Mouse (Mus musculus) erythroblast, embryonic 14.5 days (primary cell): ENCODE results near the gene Fam227a. TPM values are rescaled to one million over a fixed set of nuclear protein-coding genes. Genes with fewer than 3 reads are reported as not detected.

Source experiments
- H3K27me3 ChIP-seq: 2 replicates; pipeline ENCODE4 v1.6.1; 2012; ENCODE audit warnings: inconsistent platforms; ENCODE audit not compliant: control insufficient read depth
- H3K36me3 ChIP-seq: 2 replicates; pipeline ENCODE4 v1.6.1; 2012; ENCODE audit warnings: mild to moderate bottlenecking, inconsistent platforms; ENCODE audit not compliant: control insufficient read depth
- H3K4me1 ChIP-seq: 2 replicates; pipeline ENCODE4 v1.6.1; 2012; ENCODE audit warnings: inconsistent platforms; ENCODE audit not compliant: control insufficient read depth
- H3K4me3 ChIP-seq: replicated peaks from 2 replicates; pipeline ENCODE3; 2012; ENCODE audit warnings: moderate library complexity, mild to moderate bottlenecking, inconsistent platforms
- H3K9me3 ChIP-seq: 2 replicates; pipeline ENCODE4 v1.6.1; 2012; ENCODE audit warnings: low read length, inconsistent platforms, mixed read lengths; ENCODE audit not compliant: control insufficient read depth
- GATA1 ChIP-seq: IDR thresholded peaks from 2 replicates; pipeline ENCODE4 v1.6.1; 2012; ENCODE audit warnings: low read length, inconsistent platforms, mixed read lengths
- TAL1 ChIP-seq: IDR thresholded peaks from 3 replicates; pipeline ENCODE4 v1.6.1; 2012; ENCODE audit warnings: low read length, inconsistent platforms, mixed read lengths
- polyA plus RNA-seq: library from polyadenylated mRNA; stranded (reverse); fragments of >175 nt; gene quantifications from 2 replicates; pipeline ENCODE4 v1.2.3, GENCODE M21; 2012

Fam227a gene
- polyA plus RNA-seq, 1 experiment = not detected

- Histone ChIP-seq H3K4me3 (no peak within 1 kb of the TSS), H3K27me3 (peaks cover 25% of the 10 kb centered on the region), H3K4me1 (peaks cover 9% of the 10 kb centered on the region; the same call in 1 of the 2 replicates), H3K36me3 (no peaks in the 10 kb centered on the region), H3K9me3 (peaks cover 11% of the 10 kb centered on the region; the same call in 1 of the 2 replicates)
- TF ChIP-seq TAL1 (no peak), GATA1 (no peak)
Measured at GRCm38 (mm10) chr15:79604990-79605665, 53.6 kb downstream of the Fam227a start, which contains the start of gene Dmc1. Gene Dmc1, minus strand, starts transcription at chr15:79605109.

GRCm38 (mm10) chr15:79600176-79600575 lies 58.6 kb downstream of the Fam227a start:
- Histone ChIP-seq H3K9me3 (peaks cover 9% of the 10 kb centered on the region; the same call in 1 of the 2 replicates), H3K27me3 (peaks cover 17% of the 10 kb centered on the region), H3K36me3 (no peaks in the 10 kb centered on the region), H3K4me3 (no peak overlapping the region), H3K4me1 (peaks cover 7% of the 10 kb centered on the region; the same call in 1 of the 2 replicates)
- TF ChIP-seq TAL1 (no peak), GATA1 (no peak)

GRCm38 (mm10) chr15:79598715-79599114 lies 60.0 kb downstream of the Fam227a start:
- Histone ChIP-seq H3K4me3 (no peak overlapping the region), H3K36me3 (no peaks in the 10 kb centered on the region), H3K27me3 (peaks cover 6% of the 10 kb centered on the region), H3K9me3 (no peaks in the 10 kb centered on the region; the same call in 1 of the 2 replicates), H3K4me1 (no peaks in the 10 kb centered on the region)
- TF ChIP-seq TAL1 (no peak), GATA1 (no peak)

- Histone ChIP-seq H3K4me3 (no peak overlapping the region), H3K4me1 (no peaks in the 10 kb centered on the region), H3K36me3 (no peaks in the 10 kb centered on the region), H3K9me3 (no peaks in the 10 kb centered on the region), H3K27me3 (no peaks in the 10 kb centered on the region)
- no peak for TF ChIP-seq TAL1
- no peak for TF ChIP-seq GATA1
Measured at GRCm38 (mm10) chr15:79581581-79581980, 77.2 kb downstream of the Fam227a start.

GRCm38 (mm10) chr15:79577671-79578426 lies 80.9 kb downstream of the Fam227a start:
- no peak for TF ChIP-seq TAL1
- no peak for TF ChIP-seq GATA1
- Histone ChIP-seq H3K9me3 (no peaks in the 10 kb centered on the region), H3K36me3 (no peaks in the 10 kb centered on the region), H3K4me1 (no peaks in the 10 kb centered on the region), H3K4me3 (no peak overlapping the region), H3K27me3 (peaks cover 2% of the 10 kb centered on the region; the same call in 1 of the 2 replicates)

- H3K9me3 ChIP-seq = no peaks in the 10 kb centered on the region
- H3K4me1 ChIP-seq = no peaks in the 10 kb centered on the region
- no peak overlapping the region for H3K4me3 ChIP-seq
- H3K27me3 ChIP-seq = peaks cover 2% of the 10 kb centered on the region; the same call in 1 of the 2 replicates
- TF ChIP-seq TAL1 = no peak
- TF ChIP-seq GATA1 = no peak
- no peaks in the 10 kb centered on the region for H3K36me3 ChIP-seq
Measured at GRCm38 (mm10) chr15:79576947-79577346, 81.8 kb downstream of the Fam227a start.

GRCm38 (mm10) chr15:79575543-79576222 lies 83.1 kb downstream of the Fam227a start:
- Histone ChIP-seq H3K27me3 (peaks cover 2% of the 10 kb centered on the region; the same call in 1 of the 2 replicates), H3K4me1 (no peaks in the 10 kb centered on the region), H3K36me3 (no peaks in the 10 kb centered on the region)

GRCm38 (mm10) chr15:79562417-79562816 lies 96.3 kb downstream of the Fam227a start:
- Histone ChIP-seq H3K9me3 (no peaks in the 10 kb centered on the region), H3K27me3 (peaks cover 6% of the 10 kb centered on the region; the same call in 1 of the 2 replicates), H3K36me3 (no peaks in the 10 kb centered on the region), H3K4me3 (no peak overlapping the region), H3K4me1 (no peaks in the 10 kb centered on the region)
- no peak for TF ChIP-seq TAL1

More at GRCm38 (mm10) chr15:79575543-79576222, 83.1 kb downstream of the Fam227a start:
- TF ChIP-seq GATA1 (no peak), TAL1 (no peak)
- no peak overlapping the region for H3K4me3 ChIP-seq
- H3K9me3 ChIP-seq = no peaks in the 10 kb centered on the region

GRCm38 (mm10) chr15:79559649-79560048 lies 99.1 kb downstream of the Fam227a start:
- Histone ChIP-seq H3K36me3 (no peaks in the 10 kb centered on the region), H3K9me3 (no peaks in the 10 kb centered on the region), H3K27me3 (peaks cover 8% of the 10 kb centered on the region; the same call in 1 of the 2 replicates), H3K4me3 (no peak overlapping the region), H3K4me1 (no peaks in the 10 kb centered on the region)
- TF ChIP-seq GATA1 (no peak), TAL1 (no peak)

Other genes starting within 250 kb of the Fam227a start
- gene Csnk1e, start 203.4 kb downstream of the Fam227a start, polyA plus RNA-seq = 0.17 and 0.22 TPM in 2 replicates
- gene Kcnj4, start 153.7 kb downstream of the Fam227a start, polyA plus RNA-seq = not detected in 2 replicates
- gene Kdelr3, start 142.5 kb downstream of the Fam227a start, polyA plus RNA-seq = not detected in 2 replicates
- 1.6 and 2.4 TPM in 2 replicates for gene Ddx17, start 112.2 kb downstream of the Fam227a start, polyA plus RNA-seq
- not detected in 2 replicates for gene Dmc1, start 53.8 kb downstream of the Fam227a start, polyA plus RNA-seq
- gene Cby1, start 243 bp upstream of the Fam227a start, polyA plus RNA-seq = 5.9 and 7.1 TPM in 2 replicates
- 12.2 and 13.5 TPM in 2 replicates for gene Tomm22, start 11.9 kb upstream of the Fam227a start, polyA plus RNA-seq
- 1.8 and 2.5 TPM in 2 replicates for gene Josd1, start 29.0 kb upstream of the Fam227a start, polyA plus RNA-seq
- gene Gtpbp1, start 31.9 kb upstream of the Fam227a start, polyA plus RNA-seq = 21.9 and 23.6 TPM in 2 replicates
- gene Sun2, start 83.6 kb upstream of the Fam227a start, polyA plus RNA-seq = 2.8 and 4.2 TPM in 2 replicates
- 0.69 and 1.1 TPM in 2 replicates for gene Dnal4, start 118.9 kb upstream of the Fam227a start, polyA plus RNA-seq
- gene Nptxr, start 145.8 kb upstream of the Fam227a start, polyA plus RNA-seq = not detected in 2 replicates
- gene Npcd, start 175.3 kb upstream of the Fam227a start, polyA plus RNA-seq = not detected in 2 replicates
- gene Cbx6, start 175.7 kb upstream of the Fam227a start, polyA plus RNA-seq = 2.7 and 4.0 TPM in 2 replicates
- gene Apobec3, start 232.7 kb upstream of the Fam227a start, polyA plus RNA-seq = 0.03 and 0.07 TPM in 2 replicates